Mouse (Mus musculus): ENCODE data around the gene Zcchc4.
A peak's percentile ranks its signal among the peaks of the same experiment; 100 is the strongest.

Gene Zcchc4

DNA sequence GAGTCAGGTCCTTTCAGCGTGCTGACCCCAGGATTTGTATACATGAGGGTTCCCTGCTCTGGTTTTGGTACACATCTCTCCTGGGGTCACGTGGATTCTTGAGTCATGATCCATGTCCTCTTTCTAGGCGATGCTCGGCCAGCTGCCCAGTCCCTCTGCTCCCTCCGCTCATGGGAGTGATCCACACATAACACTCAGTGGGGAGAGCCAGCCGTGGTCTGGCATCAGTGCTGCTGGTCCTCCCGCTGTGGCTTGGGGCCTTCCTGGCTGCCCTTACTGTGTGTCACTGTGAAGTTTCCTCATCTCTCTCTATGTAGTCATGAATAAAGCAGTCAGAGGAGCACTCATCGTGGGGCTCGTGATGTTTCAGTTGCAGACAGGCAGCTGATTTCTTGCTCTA is 18.9 kb downstream of the Zcchc4 start:
- DNase-seq (ENCODE audit: low read depth, low spot score) = no peak

DNA sequence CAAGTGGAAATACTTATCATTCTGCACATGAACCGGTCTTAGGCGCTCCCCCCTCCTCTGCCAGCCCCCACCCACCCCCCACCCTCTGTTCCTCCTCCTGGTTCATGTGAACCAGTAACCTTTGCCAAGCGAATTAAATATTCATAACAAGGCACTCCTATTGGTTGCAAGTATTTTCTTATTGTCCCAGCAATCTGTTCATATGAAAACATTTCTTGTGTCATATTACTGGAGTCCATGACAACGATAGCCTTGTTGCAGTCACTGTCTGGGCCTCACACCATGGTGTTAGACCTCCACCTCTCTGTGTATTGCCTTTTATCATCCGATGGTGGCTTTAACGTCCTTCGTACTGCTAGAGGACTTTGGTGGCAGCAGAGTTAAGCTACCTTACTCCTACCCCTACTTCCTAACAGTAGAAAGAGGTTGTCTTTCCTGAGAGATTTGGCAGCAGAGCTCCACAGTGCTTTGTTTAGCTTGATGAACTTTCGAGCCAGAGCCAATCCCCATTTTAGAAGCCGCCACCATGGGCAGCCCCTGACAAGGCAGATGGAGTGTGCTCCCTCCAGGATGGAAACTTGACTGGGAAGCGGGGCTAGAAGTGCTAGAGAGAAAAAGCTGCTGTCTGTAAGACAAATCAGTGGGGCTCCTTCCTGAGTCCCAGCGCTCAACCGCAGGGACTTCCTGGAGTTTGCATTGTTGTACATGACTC is 24.2 kb downstream of the Zcchc4 start:
- no peak for DNase-seq (ENCODE audit: low read depth, low spot score)

DNA sequence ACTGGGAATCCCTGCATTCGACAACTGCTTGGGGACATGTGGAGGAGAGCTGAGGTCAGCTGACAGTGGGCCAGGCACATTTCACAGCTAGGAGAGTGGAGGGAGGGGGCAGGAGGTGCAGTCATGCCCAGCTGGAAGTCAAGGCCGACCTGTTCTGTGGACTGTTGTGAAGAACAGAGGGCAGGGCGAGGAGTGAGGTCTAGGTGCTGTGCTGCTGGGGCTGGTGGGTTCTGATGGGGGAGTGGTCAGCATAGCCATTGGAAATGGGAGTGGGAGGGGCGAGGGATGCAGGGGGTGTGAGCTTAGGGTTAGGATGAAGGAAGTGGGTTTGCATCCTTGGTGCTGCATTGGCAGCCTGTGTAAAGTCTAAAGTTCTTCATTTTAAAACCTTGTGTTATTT is 30.6 kb downstream of the Zcchc4 start:
- no peak for DNase-seq (ENCODE audit: low read depth, low spot score)

GRCm38 (mm10) chr5:52806349-52806748 is 31.1 kb downstream of the Zcchc4 start:
- DNase-seq (ENCODE audit: low read depth, low spot score) = no peak

- DNase-seq (ENCODE audit: low read depth, low spot score) = no peak
Observed at GRCm38 (mm10) chr5:52807030-52807429, 31.8 kb downstream of the Zcchc4 start.

DNA sequence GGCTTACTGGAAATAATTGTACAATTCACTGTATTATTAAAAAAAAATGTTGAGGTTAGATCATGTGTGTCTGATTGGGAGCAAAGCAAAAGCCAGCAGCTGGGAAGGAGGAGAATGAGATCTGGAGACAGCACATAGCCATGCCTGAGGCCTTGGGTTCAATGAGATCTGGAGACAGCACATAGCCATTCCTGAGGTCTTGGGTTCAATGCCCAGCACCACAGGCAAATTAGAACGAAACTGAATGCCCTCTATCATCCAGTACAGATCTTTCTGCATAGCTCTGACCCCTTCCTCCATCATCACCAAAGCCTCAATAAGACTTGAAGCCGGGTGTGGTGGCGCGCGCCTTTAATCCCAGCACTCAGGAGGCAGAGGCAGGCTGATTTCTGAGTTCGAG is 35.2 kb downstream of the Zcchc4 start:
- DNase-seq (ENCODE audit: low read depth, low spot score) = no peak

DNA sequence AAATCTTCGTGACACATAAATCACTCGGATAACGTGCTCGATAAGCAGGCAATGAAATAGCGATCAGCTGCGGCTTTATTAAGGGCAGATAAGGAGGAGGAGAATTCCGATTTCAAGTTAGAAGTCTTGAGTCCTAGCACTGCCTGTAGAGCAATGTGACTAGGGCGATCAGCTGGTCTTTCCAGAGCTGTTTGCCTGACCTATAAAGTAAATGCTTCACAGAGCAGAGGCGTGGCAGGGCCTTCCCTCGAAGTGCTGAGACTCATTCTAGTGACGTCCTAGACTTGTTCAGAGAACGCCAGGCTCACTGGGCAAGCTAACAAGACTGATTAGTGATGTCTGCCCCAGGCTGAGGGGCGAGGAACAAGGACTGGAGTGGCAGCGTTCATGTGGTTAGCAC is 35.8 kb downstream of the Zcchc4 start:
- DNase-seq (ENCODE audit: low read depth, low spot score) = no peak

GRCm38 (mm10) chr5:52812456-52812855 is 37.2 kb downstream of the Zcchc4 start:
- DNase-seq (ENCODE audit: low read depth, low spot score) = no peak

GRCm38 (mm10) chr5:52813312-52813711 is 38.1 kb downstream of the Zcchc4 start:
- DNase-seq (ENCODE audit: low read depth, low spot score) = no peak

GRCm38 (mm10) chr5:52818676-52819075 is 43.5 kb downstream of the Zcchc4 start:
- no peak for DNase-seq (ENCODE audit: low read depth, low spot score)

DNA sequence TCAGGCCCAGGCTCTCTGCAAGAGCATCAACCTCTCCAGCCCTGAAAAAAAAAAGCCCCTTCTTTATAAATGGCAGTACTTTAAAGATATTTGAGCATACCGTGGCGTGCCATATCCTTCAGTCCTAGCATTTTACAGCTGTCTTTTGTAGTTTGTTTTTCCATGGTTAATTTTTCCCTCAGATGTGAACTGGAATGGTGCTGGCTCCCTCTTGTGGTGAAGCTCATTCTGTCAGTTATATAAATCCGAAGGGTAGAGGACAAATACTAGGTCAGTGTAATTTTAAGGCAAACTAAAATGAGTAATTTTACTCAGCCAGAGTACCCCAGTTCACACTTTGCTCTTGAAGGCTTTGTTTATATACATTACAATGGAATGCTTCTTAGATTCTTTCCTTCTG is 46.5 kb downstream of the Zcchc4 start:
- DNase-seq (ENCODE audit: low read depth, low spot score) = peak; percentile 5

DNA sequence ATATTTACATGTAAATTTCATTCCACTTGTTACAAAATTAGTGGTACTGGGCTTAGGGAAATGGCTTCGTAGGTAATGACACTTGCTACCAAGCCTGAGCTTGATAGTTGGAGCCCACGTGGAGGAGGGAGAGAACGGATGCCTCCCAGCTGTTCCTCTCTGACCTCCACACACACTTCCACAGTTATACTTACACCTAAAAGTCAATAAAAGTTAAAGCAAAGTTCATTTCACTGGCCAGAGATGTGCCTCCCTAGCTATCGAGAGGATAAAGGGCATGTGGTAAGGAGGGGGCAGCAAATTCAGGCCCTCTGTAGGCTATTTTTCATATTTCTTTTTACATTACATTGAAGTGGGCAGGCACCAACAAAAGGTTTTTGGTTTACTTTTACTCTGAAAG is 52.7 kb downstream of the Zcchc4 start:
- DNase-seq (ENCODE audit: low read depth, low spot score) = no peak

GRCm38 (mm10) chr5:52833005-52833404 is 57.8 kb downstream of the Zcchc4 start:
- peak; percentile 57 for DNase-seq (ENCODE audit: low read depth, low spot score)

DNA sequence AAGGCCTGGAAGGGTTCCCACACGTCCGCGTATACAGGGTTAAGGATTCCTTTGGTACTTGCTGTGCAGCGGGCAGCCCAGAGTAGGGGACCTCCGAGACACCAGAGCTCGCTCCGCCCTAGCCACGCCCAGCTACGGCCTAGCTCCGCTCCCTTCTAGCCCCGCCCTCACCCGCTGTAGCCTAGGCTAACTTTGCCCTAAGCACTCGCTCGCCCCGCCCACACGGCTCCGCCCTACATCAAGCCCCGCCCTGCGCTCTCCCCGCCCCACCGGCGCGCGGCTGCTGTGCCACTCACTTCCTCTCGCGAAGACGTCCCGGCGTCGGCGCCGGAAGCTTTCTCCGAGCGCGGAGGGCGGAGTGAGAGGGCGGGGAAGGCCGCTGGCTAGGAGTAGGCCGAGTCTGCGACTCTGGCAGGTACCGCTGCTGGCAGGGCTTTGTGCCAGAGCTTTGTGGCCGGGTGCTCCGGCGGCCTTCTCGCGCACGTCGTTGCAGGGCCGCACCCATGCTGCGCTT is 58.6 kb downstream of the Zcchc4 start, which contains the start of gene Anapc4:
Anapc4 (plus strand) TSS at position 252 of the 514 bp plus-strand sequence.
- DNase-seq (ENCODE audit: low read depth, low spot score) = peak; percentile 99

- DNase-seq (ENCODE audit: low read depth, low spot score) = no peak
Observed at GRCm38 (mm10) chr5:52834386-52834785, 59.2 kb downstream of the Zcchc4 start.

DNA sequence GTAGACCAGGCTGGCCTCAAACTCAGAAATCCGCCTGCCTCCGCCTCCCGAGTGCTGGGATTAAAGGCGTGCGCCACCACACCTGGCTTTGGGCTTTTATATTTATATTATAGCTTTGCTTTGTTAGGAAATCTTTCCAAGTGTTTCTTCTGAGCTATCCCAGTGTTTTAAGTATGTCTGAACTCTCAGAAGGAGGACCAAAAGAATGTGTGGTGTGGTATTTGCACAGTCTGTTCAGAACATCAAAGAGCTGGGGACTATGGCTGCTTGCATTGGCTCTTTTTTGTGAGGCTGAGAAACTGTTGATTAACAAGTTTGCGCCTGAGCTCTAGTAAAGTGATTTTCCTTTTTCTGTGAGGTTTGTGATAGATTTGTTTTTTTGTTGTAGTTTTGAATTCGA is 69.1 kb downstream of the Zcchc4 start:
- DNase-seq (ENCODE audit: low read depth, low spot score) = no peak

- DNase-seq (ENCODE audit: low read depth, low spot score) = no peak
Observed at GRCm38 (mm10) chr5:52855727-52856126, 80.5 kb downstream of the Zcchc4 start.

- no peak for DNase-seq (ENCODE audit: low read depth, low spot score)
Observed at GRCm38 (mm10) chr5:52864446-52864845, 89.2 kb downstream of the Zcchc4 start.

DNA sequence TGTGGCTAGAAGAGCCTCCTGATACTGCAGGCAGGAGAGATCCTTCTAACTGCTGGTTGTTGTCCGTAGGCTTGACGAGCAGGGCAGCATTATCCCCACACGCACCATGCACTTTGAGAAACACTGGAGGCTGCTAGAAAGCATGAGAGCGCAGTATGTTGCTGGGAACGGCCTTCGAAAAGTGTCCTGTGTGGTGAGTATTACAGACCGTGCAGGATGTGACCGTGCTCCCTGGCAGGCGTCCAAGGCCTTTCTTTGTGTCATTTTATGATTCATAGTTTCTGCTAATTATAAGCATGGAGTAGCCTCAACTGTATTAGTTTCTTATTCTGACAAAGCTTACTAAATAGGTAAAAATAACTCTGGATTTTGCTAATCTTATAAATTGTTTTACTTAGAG is 90.6 kb downstream of the Zcchc4 start:
- DNase-seq (ENCODE audit: low read depth, low spot score) = no peak

DNA sequence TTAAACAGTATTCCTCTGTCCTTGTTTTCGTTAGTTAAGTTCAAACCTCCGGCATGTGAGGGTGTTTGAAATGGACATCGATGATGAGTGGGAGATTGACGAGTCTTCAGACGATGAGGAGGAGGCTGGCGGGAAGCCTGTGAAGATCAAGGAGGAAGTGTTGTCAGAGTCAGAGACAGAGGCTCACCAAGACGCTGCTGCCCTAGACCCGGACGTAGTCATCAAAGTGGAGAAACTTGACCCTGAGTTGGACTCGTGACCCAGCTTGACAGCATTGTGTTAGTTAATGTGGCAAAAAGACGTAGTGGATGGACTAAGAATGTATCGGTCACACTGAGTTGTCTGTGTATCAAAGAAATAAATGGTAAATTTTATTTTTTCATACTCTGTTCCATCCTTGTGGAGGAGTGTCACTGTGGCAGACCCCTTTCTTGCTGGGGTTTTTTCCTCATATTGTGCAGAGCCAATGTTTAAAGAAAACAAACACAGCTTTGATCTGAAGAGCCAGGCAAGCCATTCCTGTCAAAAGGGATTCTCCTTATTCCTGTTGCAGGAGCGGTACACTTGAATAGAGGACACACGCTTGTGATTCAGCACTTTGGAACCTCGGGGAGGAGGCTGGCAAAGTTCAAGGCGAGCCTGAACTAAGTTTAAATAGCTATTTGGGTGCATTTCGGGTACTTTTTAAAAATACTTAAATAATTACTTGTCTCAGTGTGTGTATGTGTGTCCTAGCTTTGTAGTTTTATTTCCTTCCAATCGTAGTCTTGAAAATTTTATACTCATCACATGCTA is 91.3 kb downstream of the Zcchc4 start:
- DNase-seq (ENCODE audit: low read depth, low spot score) = no peak

DNA sequence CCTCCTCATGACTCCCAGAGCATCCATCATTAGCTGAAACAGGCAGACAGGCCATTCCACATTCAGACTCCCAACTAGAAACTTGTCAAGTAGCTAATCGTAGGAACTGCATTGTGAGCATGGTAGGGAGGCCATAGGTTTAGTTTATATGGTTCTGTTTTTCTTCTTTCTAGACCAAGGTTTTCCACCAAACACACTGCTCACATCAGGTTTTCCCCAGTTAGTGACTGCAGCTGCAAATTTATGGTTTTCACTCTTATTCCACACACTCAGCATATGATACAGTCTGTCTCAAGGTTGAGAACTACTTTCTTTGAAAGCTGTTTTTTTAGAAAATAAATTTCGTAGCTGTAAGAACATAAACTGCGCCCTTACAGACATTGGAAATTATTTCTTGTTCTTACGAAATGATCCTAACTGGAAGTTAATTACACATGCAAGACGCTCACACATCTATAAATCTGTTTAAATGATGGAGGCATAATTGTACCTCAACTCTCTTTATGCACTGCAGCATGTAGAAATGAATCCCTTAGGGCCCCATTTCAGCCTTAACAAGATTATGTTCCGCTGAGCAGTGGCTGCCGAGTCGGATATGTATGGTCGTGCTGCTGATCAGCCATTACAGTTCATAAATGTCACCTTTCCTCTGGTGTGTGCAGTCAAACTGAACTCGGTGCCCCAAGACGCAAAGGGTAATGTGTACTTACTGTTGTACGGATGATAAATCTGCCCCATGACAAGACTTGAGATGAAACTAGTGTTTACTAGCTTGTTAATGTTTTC is 93.9 kb downstream of the Zcchc4 start:
- no peak for DNase-seq (ENCODE audit: low read depth, low spot score)

DNA sequence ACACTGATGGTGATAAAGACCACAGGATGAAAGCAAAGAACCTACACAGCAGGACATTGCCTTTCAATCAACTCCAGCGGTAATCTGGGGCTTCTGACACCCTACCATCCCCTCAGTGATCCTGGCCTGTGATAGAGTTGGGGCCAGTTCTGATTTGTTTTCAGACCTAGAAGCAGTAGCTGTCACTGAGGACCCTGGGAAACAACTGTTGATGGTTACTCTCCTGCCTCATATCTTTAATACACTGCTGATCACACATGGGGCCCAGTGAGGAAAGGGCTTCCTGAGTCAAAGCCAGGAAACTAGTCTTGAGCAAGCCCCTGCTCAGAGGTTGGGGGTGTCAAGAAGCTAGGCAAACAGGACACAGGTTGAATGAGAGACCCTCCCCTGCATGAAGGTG is 96.3 kb downstream of the Zcchc4 start:
- DNase-seq (ENCODE audit: low read depth, low spot score) = no peak
